Mouse (Mus musculus) megakaryocyte, adult 5-6 weeks (primary cell): ENCODE data around the gene Foxp3. TPM values are rescaled to one million over a fixed set of nuclear protein-coding genes. Genes with fewer than 3 reads are reported as not detected.

Experiments
- ATAC-seq: 2 replicates; pipeline ENCODE4 v1.8.0; 2016; ENCODE audit warnings: mild to moderate bottlenecking, inconsistent platforms; ENCODE audit not compliant: poor library complexity, severe bottlenecking
- total RNA-seq, 2 experiments: library from RNA; stranded (forward) in 1 of 2; stranded (reverse) in 1 of 2; fragments of 153-499, 151-499 nt in 1 of 2; fragments of 221-1000, 200-1000 nt in 1 of 2; gene quantifications; 2 replicates each; pipeline versions ENCODE4 v1.2.3 to v1.2.4; 2015 to 2017

Foxp3 gene
- total RNA-seq, 2 experiments from 2014 or later, result 0.66 TPM; not detected in 1

GRCm38 (mm10) chrX:7610536-7611258, 37.3 kb downstream of the Foxp3 start:
- no peak for ATAC-seq

- no peak; the same call in 1 of the 2 replicates for ATAC-seq
Observed at GRCm38 (mm10) chrX:7617889-7618551, 44.6 kb downstream of the Foxp3 start.

GRCm38 (mm10) chrX:7632560-7632959, 59.1 kb downstream of the Foxp3 start:
- ATAC-seq, result peak; percentile 80

GRCm38 (mm10) chrX:7635101-7635500, 61.7 kb downstream of the Foxp3 start:
- no peak for ATAC-seq

GRCm38 (mm10) chrX:7638401-7639091, 65.1 kb downstream of the Foxp3 start, which contains the start of gene Syp:
Gene Syp, plus strand, starts transcription at chrX:7638471.
- peak; percentile 89 for ATAC-seq

GRCm38 (mm10) chrX:7639536-7640325, 66.3 kb downstream of the Foxp3 start:
- no peak for ATAC-seq

GRCm38 (mm10) chrX:7640785-7641184, 67.3 kb downstream of the Foxp3 start:
- ATAC-seq, result no peak

Other genes starting within 250 kb of the Foxp3 start
- 0.09 and 0.48 TPM in 2 replicates for gene Usp27x, start 197.8 kb upstream of the Foxp3 start, total RNA-seq (2015)
- gene Usp27x, start 197.8 kb upstream of the Foxp3 start, total RNA-seq (2017), result 0.11 and 0.53 TPM in 2 replicates
- gene Ppp1r3f, start 639 bp downstream of the Foxp3 start, total RNA-seq (2015), result 0.05 and 0.09 TPM in 2 replicates
- 0.53 and 0.55 TPM in 2 replicates for gene Ppp1r3f, start 639 bp downstream of the Foxp3 start, total RNA-seq (2017)
- gene Ccdc22, start 31.9 kb downstream of the Foxp3 start, total RNA-seq (2015), result 9.5 and 12.3 TPM in 2 replicates
- gene Ccdc22, start 31.9 kb downstream of the Foxp3 start, total RNA-seq (2017), result 20.2 and 26.4 TPM in 2 replicates
- gene Cacna1f, start 33.4 kb downstream of the Foxp3 start, total RNA-seq (2015), result 0.40 and 0.59 TPM in 2 replicates
- gene Cacna1f, start 33.4 kb downstream of the Foxp3 start, total RNA-seq (2017), result 0.07 and 0.37 TPM in 2 replicates
- gene Syp, start 64.8 kb downstream of the Foxp3 start, total RNA-seq (2015), result 0.50 and 1.5 TPM in 2 replicates
- gene Syp, start 64.8 kb downstream of the Foxp3 start, total RNA-seq (2017), result 1.2 and 3.7 TPM in 2 replicates
- 7.0 and 8.7 TPM in 2 replicates for gene Prickle3, start 83.6 kb downstream of the Foxp3 start, total RNA-seq (2015)
- gene Prickle3, start 83.6 kb downstream of the Foxp3 start, total RNA-seq (2017), result 7.9 and 9.3 TPM in 2 replicates
- gene Plp2, start 97.7 kb downstream of the Foxp3 start, total RNA-seq (2015), result 987 and 1,037 TPM in 2 replicates
- gene Plp2, start 97.7 kb downstream of the Foxp3 start, total RNA-seq (2017), result 267 and 300 TPM in 2 replicates
- gene Magix, start 107.6 kb downstream of the Foxp3 start, total RNA-seq (2015), result not detected in 2 replicates
- 0.18 TPM in 1 of 2 replicates, not detected in the other for gene Magix, start 107.6 kb downstream of the Foxp3 start, total RNA-seq (2017)
- 24.8 and 25.7 TPM in 2 replicates for gene Gpkow, start 123.5 kb downstream of the Foxp3 start, total RNA-seq (2015)
- gene Gpkow, start 123.5 kb downstream of the Foxp3 start, total RNA-seq (2017), result 24.2 and 25.7 TPM in 2 replicates
- gene Wdr45, start 140.7 kb downstream of the Foxp3 start, total RNA-seq (2015), result 25.6 and 38.7 TPM in 2 replicates
- gene Wdr45, start 140.7 kb downstream of the Foxp3 start, total RNA-seq (2017), result 13.4 and 18.9 TPM in 2 replicates
- gene Gm45208, start 148.6 kb downstream of the Foxp3 start, total RNA-seq (2015), result not detected in 2 replicates
- not detected in 2 replicates for gene Gm45208, start 148.6 kb downstream of the Foxp3 start, total RNA-seq (2017)
- gene Praf2, start 154.8 kb downstream of the Foxp3 start, total RNA-seq (2015), result 7.8 and 20.6 TPM in 2 replicates
- 5.4 and 5.8 TPM in 2 replicates for gene Praf2, start 154.8 kb downstream of the Foxp3 start, total RNA-seq (2017)
- not detected in 2 replicates for gene Ccdc120, start 177.3 kb downstream of the Foxp3 start, total RNA-seq (2015)
- not detected in 2 replicates for gene Ccdc120, start 177.3 kb downstream of the Foxp3 start, total RNA-seq (2017)
- gene Tfe3, start 188.9 kb downstream of the Foxp3 start, total RNA-seq (2015), result 45.9 and 54.6 TPM in 2 replicates
- gene Tfe3, start 188.9 kb downstream of the Foxp3 start, total RNA-seq (2017), result 22.3 and 39.4 TPM in 2 replicates
- 39.5 and 55.4 TPM in 2 replicates for gene Gripap1, start 216.1 kb downstream of the Foxp3 start, total RNA-seq (2015)
- 70.5 and 81.9 TPM in 2 replicates for gene Gripap1, start 216.1 kb downstream of the Foxp3 start, total RNA-seq (2017)
- 0.39 and 0.49 TPM in 2 replicates for gene Kcnd1, start 248.6 kb downstream of the Foxp3 start, total RNA-seq (2015)
- gene Kcnd1, start 248.6 kb downstream of the Foxp3 start, total RNA-seq (2017), result 0.20 and 0.29 TPM in 2 replicates